Mouse (Mus musculus) forebrain, embryonic 16.5 days (tissue): ENCODE measurements around the gene Six5. TPM values are rescaled to one million over a fixed set of nuclear protein-coding genes. Genes with fewer than 3 reads are reported as not detected.

Source experiments
- ATAC-seq: fragments of 200-750 bp; cut with Nextera tagmentation; 2 replicates; pipeline ENCODE4 v1.8.0; 2017; ENCODE audit warnings: mild to moderate bottlenecking, moderate library complexity
- H3K27ac ChIP-seq: fragments of 300-500 bp; sonication (generic); 2 replicates; pipeline ENCODE4 v1.5.1; 2014; ENCODE audit warnings: low read length, control low read depth
- H3K27me3 ChIP-seq: fragments of 300-500 bp; sonication (generic); replicated peaks from 2 replicates; pipeline ENCODE4 v1.6.1; 2014; ENCODE audit warnings: low read length; ENCODE audit not compliant: control insufficient read depth, insufficient read depth
- H3K36me3 ChIP-seq: fragments of 300-500 bp; sonication (generic); 2 replicates; pipeline ENCODE4 v1.6.1; 2014; ENCODE audit not compliant: control insufficient read depth, insufficient read depth
- H3K4me1 ChIP-seq: fragments of 300-500 bp; sonication (generic); replicated peaks from 2 replicates; pipeline ENCODE4 v1.6.1; 2014; ENCODE audit warnings: low read length; ENCODE audit not compliant: control insufficient read depth, insufficient read depth
- H3K4me2 ChIP-seq: fragments of 300-500 bp; sonication (generic); 2 replicates; pipeline ENCODE4 v1.6.1; 2014; ENCODE audit warnings: mild to moderate bottlenecking, low read length, control low read depth
- H3K4me3 ChIP-seq: fragments of 300-500 bp; sonication (generic); replicated peaks from 2 replicates; pipeline ENCODE4 v1.5.1; 2014; ENCODE audit warnings: mild to moderate bottlenecking, low read length, control low read depth
- H3K9ac ChIP-seq: fragments of 300-500 bp; sonication (generic); replicated peaks from 2 replicates; pipeline ENCODE4 v1.6.1; 2014; ENCODE audit warnings: low read depth, low read length, control low read depth
- H3K9me3 ChIP-seq: fragments of 300-500 bp; sonication (generic); 2 replicates; pipeline ENCODE4 v1.6.1; 2016; ENCODE audit warnings: low read length; ENCODE audit not compliant: control insufficient read depth
- WGBS: fragments of 180-500 bp; shearing (Covaris S2); extraction: QIAGEN DNeasy Blood & Tissue Kit; methylation state at CpG from one replicate; pipeline ENCODE4 v1.1.7; 2014; 5-methylcytosine and 5-hydroxymethylcytosine counted together
- microRNA-seq: library from miRNA; unstranded; fragments of <30 nt; microRNA quantifications from one replicate; pipeline ENCODE4, GENCODE M21; 2017
- polyA plus RNA-seq: library from polyadenylated mRNA; unstranded; fragments of >200 nt; fragmentation: Nextera tagmentation; extraction: Ambion mirVana; gene quantifications from 2 replicates; pipeline ENCODE4 v1.2.1, GENCODE M21; 2015

Gene Six5
- polyA plus RNA-seq, 1 experiment from 2014 or later: 1.7 TPM

GRCm38 (mm10) chr7:19137380-19137779, 43.0 kb downstream of the Six5 start:
- H3K4me2 ChIP-seq: no peak overlapping the region
- H3K9ac ChIP-seq: no peak overlapping the region
- 50% methylated on average over 5 of the region's 5 CpGs for WGBS
- no peaks in the 10 kb centered on the region; the same call in 1 of the 2 replicates for H3K4me1 ChIP-seq
- H3K27ac ChIP-seq: no peak overlapping the region
- no peak for ATAC-seq
- no peak overlapping the region for H3K4me3 ChIP-seq
- H3K27me3 ChIP-seq: no peaks in the 10 kb centered on the region
- peaks cover 18% of the 10 kb centered on the region for H3K36me3 ChIP-seq
- H3K9me3 ChIP-seq: no peaks in the 10 kb centered on the region

GRCm38 (mm10) chr7:19146793-19147192, 52.4 kb downstream of the Six5 start:
- no peak overlapping the region for H3K9ac ChIP-seq
- H3K4me3 ChIP-seq: no peak overlapping the region
- ATAC-seq: no peak
- WGBS: 90% methylated on average over 10 of the region's 10 CpGs
- no peaks in the 10 kb centered on the region for H3K9me3 ChIP-seq
- peaks cover 16% of the 10 kb centered on the region for H3K4me1 ChIP-seq
- no peak overlapping the region for H3K27ac ChIP-seq
- H3K36me3 ChIP-seq: 0 out of 2 replicates have a peak, but pooled peaks cover 3% of the 10 kb centered on the region
- H3K4me2 ChIP-seq: no peak overlapping the region
- no peaks in the 10 kb centered on the region for H3K27me3 ChIP-seq

- Histone ChIP-seq H3K9me3 (no peaks in the 10 kb centered on the region), H3K4me1 (peaks cover 16% of the 10 kb centered on the region), H3K4me2 (no peak overlapping the region), H3K9ac (no peak overlapping the region), H3K27ac (no peak overlapping the region), H3K36me3 (peaks cover 3% of the 10 kb centered on the region; the same call in 1 of the 2 replicates), H3K4me3 (no peak overlapping the region), H3K27me3 (no peaks in the 10 kb centered on the region)
- ATAC-seq: no peak
- WGBS: 65% methylated on average over 6 of the region's 6 CpGs
These were observed 53.2 kb downstream of the Six5 start for GRCm38 (mm10) chr7:19147497-19148045.

Small RNA genes lying within 50 kb of the gene (microRNA-seq; reads per million reads assigned to microRNA genes)
- gene Mir3100: not detected

Other genes starting within 250 kb of the Six5 start
- 26.3 and 26.7 TPM in 2 replicates for gene Pglyrp1, start 223.3 kb upstream of the Six5 start, polyA plus RNA-seq
- gene Ccdc61, start 184.2 kb upstream of the Six5 start, polyA plus RNA-seq: 23.9 and 24.0 TPM in 2 replicates
- 15.8 and 17.3 TPM in 2 replicates for gene Nova2, start 168.7 kb upstream of the Six5 start, polyA plus RNA-seq
- gene Nanos2, start 107.2 kb upstream of the Six5 start, polyA plus RNA-seq: 0.46 and 0.91 TPM in 2 replicates
- gene Mypop, start 103.3 kb upstream of the Six5 start, polyA plus RNA-seq: 3.1 and 3.6 TPM in 2 replicates
- gene Irf2bp1, start 90.5 kb upstream of the Six5 start, polyA plus RNA-seq: 28.0 and 30.4 TPM in 2 replicates
- not detected in 2 replicates for gene Foxa3, start 71.1 kb upstream of the Six5 start, polyA plus RNA-seq
- 34.4 and 34.7 TPM in 2 replicates for gene Sympk, start 70.2 kb upstream of the Six5 start, polyA plus RNA-seq
- gene Rsph6a, start 39.9 kb upstream of the Six5 start, polyA plus RNA-seq: 0.09 TPM in 1 of 2 replicates, not detected in the other
- 28.1 and 29.7 TPM in 2 replicates for gene Dmwd, start 18.4 kb upstream of the Six5 start, polyA plus RNA-seq
- 5.6 and 10.1 TPM in 2 replicates for gene Dmpk, start 10.7 kb upstream of the Six5 start, polyA plus RNA-seq
- gene Gm4969, start 23.8 kb downstream of the Six5 start, polyA plus RNA-seq: 3.9 and 4.9 TPM in 2 replicates
- 25.4 and 28.3 TPM in 2 replicates for gene Fbxo46, start 25.3 kb downstream of the Six5 start, polyA plus RNA-seq
- 17.1 and 22.4 TPM in 2 replicates for gene Qpctl, start 54.7 kb downstream of the Six5 start, polyA plus RNA-seq
- 116 and 118 TPM in 2 replicates for gene Snrpd2, start 55.1 kb downstream of the Six5 start, polyA plus RNA-seq
- 21.8 and 32.1 TPM in 2 replicates for gene Gipr, start 71.5 kb downstream of the Six5 start, polyA plus RNA-seq
- gene Eml2, start 81.8 kb downstream of the Six5 start, polyA plus RNA-seq: 8.3 and 14.4 TPM in 2 replicates
- 2.5 and 2.7 TPM in 2 replicates for gene Gpr4, start 117.9 kb downstream of the Six5 start, polyA plus RNA-seq
- gene Opa3, start 133.7 kb downstream of the Six5 start, polyA plus RNA-seq: 43.5 and 43.8 TPM in 2 replicates
- 38.0 and 40.3 TPM in 2 replicates for gene Vasp, start 177.2 kb downstream of the Six5 start, polyA plus RNA-seq
- 0.39 and 0.61 TPM in 2 replicates for gene Ppm1n, start 185.5 kb downstream of the Six5 start, polyA plus RNA-seq
- 127 and 128 TPM in 2 replicates for gene Rtn2, start 188.0 kb downstream of the Six5 start, polyA plus RNA-seq
- 0.05 and 0.10 TPM in 2 replicates for gene Fosb, start 215.5 kb downstream of the Six5 start, polyA plus RNA-seq